Comparison of ENCODE assay signal across 10 mouse cellular contexts in genomic region chr15:82376393-82377138, GRCm38 (mm10). TPM values are rescaled to one million over a fixed set of nuclear protein-coding genes. Genes with fewer than 3 reads are reported as not detected.
DNase-seq lines count a peak whose midpoint lies in the region; ATAC-seq and TF ChIP-seq lines count a peak whose summit lies in the region.
"Had no signal": no experiment of that assay in that cellular context is flagged by ENCODE, and none has a peak within 500 bp of the region (broad histone marks: within the 10 kb centered on the region; RNA-seq: fewer than 3 reads in every experiment).

No protein-coding gene starts in this region.

- no peaks in the 10 kb centered on the region for H3K36me3 ChIP-seq in hindbrain, embryonic 12.5 days
- H3K36me3 ChIP-seq in hindbrain, embryonic 13.5 days = no peaks in the 10 kb centered on the region
- peaks cover 3% of the 10 kb centered on the region for H3K36me3 ChIP-seq in heart, adult 2 months (ENCODE audit: control insufficient read depth, insufficient read depth, low read length)
- H3K36me3 ChIP-seq: G1E had no signal

- no peaks in the 10 kb centered on the region for H3K9me3 ChIP-seq in hindbrain, embryonic 12.5 days (replicated peaks)
- no peaks in the 10 kb centered on the region for H3K9me3 ChIP-seq in hindbrain, embryonic 13.5 days
- H3K9me3 ChIP-seq: G1E had no signal

- H3K4me3 ChIP-seq in hindbrain, embryonic 12.5 days = no peak overlapping the region
- no peak overlapping the region for H3K4me3 ChIP-seq in hindbrain, embryonic 13.5 days
- peak overlapping the region; percentile 9 for H3K4me3 ChIP-seq in brown adipose tissue, adult 24 weeks (ENCODE audit: insufficient read depth, low read depth, low read length)
- H3K4me3 ChIP-seq in heart, adult 2 months = peak overlapping the region; percentile 17; the same call in 1 of the 2 replicates
- H3K4me3 ChIP-seq: erythroblast, embryonic 14.5 days had no signal

- peak; percentile 97 for TF ChIP-seq EP300 in heart, adult 2 months (IDR thresholded peaks at IDR 0.05; ENCODE audit: insufficient read depth, low read depth, low read length)

- TF ChIP-seq POLR2A in heart, adult 2 months (IDR thresholded peaks at IDR 0.05; ENCODE audit: insufficient read depth, low read depth, low read length) = peak; percentile 54; the same call in 1 of the 2 replicates

- H3K4me1 ChIP-seq in hindbrain, embryonic 12.5 days = peaks cover 21% of the 10 kb centered on the region
- peaks cover 22% of the 10 kb centered on the region for H3K4me1 ChIP-seq in hindbrain, embryonic 13.5 days (replicated peaks)
- H3K4me1 ChIP-seq in brown adipose tissue, adult 24 weeks (ENCODE audit: control insufficient read depth, insufficient read depth, insufficient read length, low read length) = peaks cover 22% of the 10 kb centered on the region
- peaks cover 20% of the 10 kb centered on the region for H3K4me1 ChIP-seq in heart, adult 2 months (ENCODE audit: control insufficient read depth, insufficient read depth, low read length)

- H3K79me2 ChIP-seq in heart, adult 2 months (replicated peaks; ENCODE audit: control insufficient read depth, insufficient read depth, low read length) = no peaks in the 10 kb centered on the region

- WGBS in hindbrain, embryonic 12.5 days = 67% methylated on average over 17 of the region's 17 CpGs
- 52% methylated on average over 17 of the region's 17 CpGs for WGBS in hindbrain, embryonic 13.5 days
- 35% methylated on average over 17 of the region's 17 CpGs for WGBS in heart, adult 2 months

- no peak for TF ChIP-seq CTCF in heart, adult 2 months (IDR thresholded peaks at IDR 0.05)

- no peak for ATAC-seq in hindbrain, embryonic 12.5 days (ENCODE audit: low FRiP score)
- no peak for ATAC-seq in hindbrain, embryonic 13.5 days (ENCODE audit: low FRiP score)
- no peak for ATAC-seq in granulocyte monocyte progenitor cell, adult 5-6 weeks (replicated peaks; ENCODE audit: poor library complexity, severe bottlenecking)

- H3K27me3 ChIP-seq in hindbrain, embryonic 12.5 days = no peaks in the 10 kb centered on the region
- H3K27me3 ChIP-seq in hindbrain, embryonic 13.5 days = peaks cover 5% of the 10 kb centered on the region; the same call in 1 of the 2 replicates
- H3K27me3 ChIP-seq in heart, adult 2 months (ENCODE audit: control insufficient read depth, insufficient read depth, low read length) = no peaks in the 10 kb centered on the region

- intact Hi-C loops in heart, adult 2 months (cut with DNase I) = loop anchor here (2.0 kb wide), 1 partner anchor 18 kb away; no protein-coding TSS in a partner anchor

- no peak overlapping the region for H3K9ac ChIP-seq in hindbrain, embryonic 12.5 days
- H3K9ac ChIP-seq in hindbrain, embryonic 13.5 days = no peak overlapping the region
- peak overlapping the region; percentile 47 for H3K9ac ChIP-seq in heart, adult 2 months (ENCODE audit: low read depth, low read length)

- no peak overlapping the region for H3K4me2 ChIP-seq in hindbrain, embryonic 12.5 days (replicated peaks)
- H3K4me2 ChIP-seq in hindbrain, embryonic 13.5 days = no peak overlapping the region

- H3K27ac ChIP-seq in hindbrain, embryonic 12.5 days = peak overlapping the region; percentile 8; the same call in 1 of the 2 replicates
- H3K27ac ChIP-seq in hindbrain, embryonic 13.5 days = no peak overlapping the region
- H3K27ac ChIP-seq in brown adipose tissue, adult 24 weeks (replicated peaks; ENCODE audit: low read depth, low read length) = peak overlapping the region; percentile 99
- peak overlapping the region; percentile 99 for H3K27ac ChIP-seq in heart, adult 2 months

- peak; percentile 69 to 86 for DNase-seq in heart, adult 2 months
- DNase-seq in kidney, postnatal 14 days = peak; percentile 83
- DNase-seq in lung, postnatal 14 days = peak; percentile 74
- DNase-seq in cerebellum, postnatal 14 days = no peak

RNA-seq across cellular contexts. Expression of gene Cyp2d22, which starts 3.5 kb away (rescaled TPM):
- polyA plus RNA-seq in hindbrain, embryonic 12.5 days (2016; fragmentation: Nextera tagmentation; extraction: Ambion mirVana) = 4.0 and 4.8 TPM in 2 replicates
- polyA plus RNA-seq in hindbrain, embryonic 13.5 days (2015; fragmentation: Nextera tagmentation; extraction: Ambion mirVana) = 2.1 and 2.6 TPM in 2 replicates
- polyA plus RNA-seq in brown adipose tissue, adult 24 weeks (2012; ENCODE audit: insufficient read depth, insufficient read length, missing spikeins) = 29.8 and 37.1 TPM in 2 replicates
- total RNA-seq in heart, adult 2 months (2021) = 10 to 100 TPM; 25.5 to 27.0 TPM
- 44.0 and 48.4 TPM in 2 replicates for polyA plus RNA-seq in heart, adult 2 months (2012; rRNA removed)
- total RNA-seq in granulocyte monocyte progenitor cell, adult 5-6 weeks (2014; fragmentation: Nextera tagmentation) = 0.54 TPM in 1 of 2 replicates, not detected in the other
- total RNA-seq in granulocyte monocyte progenitor cell, adult 5-6 weeks (2017) = not detected in 2 replicates
- polyA plus RNA-seq: G1E had no signal

RNA-seq across cellular contexts. Expression of gene Cyp2d11, which starts 17.3 kb away (rescaled TPM):
- not detected in 2 replicates for polyA plus RNA-seq in hindbrain, embryonic 12.5 days (2016; fragmentation: Nextera tagmentation; extraction: Ambion mirVana)
- polyA plus RNA-seq in hindbrain, embryonic 13.5 days (2015; fragmentation: Nextera tagmentation; extraction: Ambion mirVana) = not detected in 2 replicates
- not detected in 2 replicates for polyA plus RNA-seq in brown adipose tissue, adult 24 weeks (2012; ENCODE audit: insufficient read depth, insufficient read length, missing spikeins)
- under 1 TPM in 1 of 2 experiments, not detected in 1; 0.18 TPM for total RNA-seq in heart, adult 2 months (2021)
- polyA plus RNA-seq in heart, adult 2 months (2012; rRNA removed) = not detected in 2 replicates
- total RNA-seq in granulocyte monocyte progenitor cell, adult 5-6 weeks (2014; fragmentation: Nextera tagmentation) = not detected in 2 replicates
- not detected in 2 replicates for total RNA-seq in granulocyte monocyte progenitor cell, adult 5-6 weeks (2017)
- total RNA-seq: G1E had no signal
- polyA plus RNA-seq: erythroblast, embryonic 14.5 days; G1E had no signal

RNA-seq across cellular contexts. Expression of gene Ndufa6, which starts 22.4 kb away (rescaled TPM):
- 266 and 295 TPM in 2 replicates for polyA plus RNA-seq in hindbrain, embryonic 12.5 days (2016; fragmentation: Nextera tagmentation; extraction: Ambion mirVana)
- 363 and 382 TPM in 2 replicates for polyA plus RNA-seq in hindbrain, embryonic 13.5 days (2015; fragmentation: Nextera tagmentation; extraction: Ambion mirVana)
- polyA plus RNA-seq in brown adipose tissue, adult 24 weeks (2012; ENCODE audit: insufficient read depth, insufficient read length, missing spikeins) = 2,100 and 2,481 TPM in 2 replicates
- total RNA-seq in heart, adult 2 months (2021) = 100 to 1,000 TPM; 659 to 775 TPM
- 609 and 726 TPM in 2 replicates for polyA plus RNA-seq in heart, adult 2 months (2012; rRNA removed)
- total RNA-seq in granulocyte monocyte progenitor cell, adult 5-6 weeks (2014; fragmentation: Nextera tagmentation) = 266 and 267 TPM in 2 replicates
- total RNA-seq in granulocyte monocyte progenitor cell, adult 5-6 weeks (2017) = 173 and 202 TPM in 2 replicates

RNA-seq across cellular contexts. Expression of gene Cyp2d10, which starts 30.4 kb away (rescaled TPM):
- not detected in 2 replicates for polyA plus RNA-seq in hindbrain, embryonic 12.5 days (2016; fragmentation: Nextera tagmentation; extraction: Ambion mirVana)
- not detected in 2 replicates for polyA plus RNA-seq in hindbrain, embryonic 13.5 days (2015; fragmentation: Nextera tagmentation; extraction: Ambion mirVana)
- not detected in 2 replicates for polyA plus RNA-seq in brown adipose tissue, adult 24 weeks (2012; ENCODE audit: insufficient read depth, insufficient read length, missing spikeins)
- under 1 TPM; 0.26 to 0.34 TPM for total RNA-seq in heart, adult 2 months (2021)
- polyA plus RNA-seq in heart, adult 2 months (2012; rRNA removed) = 0.08 and 0.38 TPM in 2 replicates
- not detected in 2 replicates for total RNA-seq in granulocyte monocyte progenitor cell, adult 5-6 weeks (2014; fragmentation: Nextera tagmentation)
- total RNA-seq in granulocyte monocyte progenitor cell, adult 5-6 weeks (2017) = not detected in 2 replicates
- polyA plus RNA-seq: G1E had no signal

RNA-seq across cellular contexts. Expression of gene Smdt1, which starts 37.8 kb away (rescaled TPM):
- polyA plus RNA-seq in hindbrain, embryonic 12.5 days (2016; fragmentation: Nextera tagmentation; extraction: Ambion mirVana) = 250 and 259 TPM in 2 replicates
- 348 and 365 TPM in 2 replicates for polyA plus RNA-seq in hindbrain, embryonic 13.5 days (2015; fragmentation: Nextera tagmentation; extraction: Ambion mirVana)
- polyA plus RNA-seq in brown adipose tissue, adult 24 weeks (2012; ENCODE audit: insufficient read depth, insufficient read length, missing spikeins) = 420 and 432 TPM in 2 replicates
- 100 to 1,000 TPM; 183 to 202 TPM for total RNA-seq in heart, adult 2 months (2021)
- 231 and 248 TPM in 2 replicates for polyA plus RNA-seq in heart, adult 2 months (2012; rRNA removed)
- 192 and 201 TPM in 2 replicates for total RNA-seq in granulocyte monocyte progenitor cell, adult 5-6 weeks (2014; fragmentation: Nextera tagmentation)
- 84.4 and 94.6 TPM in 2 replicates for total RNA-seq in granulocyte monocyte progenitor cell, adult 5-6 weeks (2017)

Comparison
In these comparisons a context has a peak if more than half of its experiments do, and no peak if none do; other contexts are left out.
1. H3K4me3 ChIP-seq: peak in brown adipose tissue, adult 24 weeks (single experiment) and heart, adult 2 months (single experiment); none in hindbrain, embryonic 12.5 days (single experiment) and hindbrain, embryonic 13.5 days (single experiment).
2. DNase-seq: peak in heart, adult 2 months (2 of 2), kidney, postnatal 14 days (single experiment) and lung, postnatal 14 days (single experiment); none in cerebellum, postnatal 14 days (0 of 2).